In genomic region chr6:31085760-31086108, GRCm38 (mm10) we compare ENCODE assay signal across 26 mouse cellular contexts.
DNase-seq lines count a peak whose midpoint lies in the region; ATAC-seq lines count a peak whose summit lies in the region.
"Had no signal": no experiment of that assay in that cellular context is flagged by ENCODE, and none has a peak within 500 bp of the region (broad histone marks: within the 10 kb centered on the region; RNA-seq: fewer than 3 reads in every experiment).

No protein-coding gene starts in this region.

- H3K4me1 ChIP-seq in midbrain, embryonic 10.5 days: peaks cover 40% of the 10 kb centered on the region
- peaks cover 14% of the 10 kb centered on the region for H3K4me1 ChIP-seq in midbrain, embryonic 16.5 days (ENCODE audit: control insufficient read depth, insufficient read depth, low read length)

- no peak overlapping the region for H3K4me2 ChIP-seq in midbrain, embryonic 16.5 days (ENCODE audit: low read length)
- H3K4me2 ChIP-seq: heart, embryonic 11.5 days; hindbrain, embryonic 13.5 days; limb, embryonic 13.5 days had no signal

- no peak overlapping the region for H3K9ac ChIP-seq in midbrain, embryonic 16.5 days (ENCODE audit: low read depth, low read length)
- H3K9ac ChIP-seq: hindbrain, embryonic 13.5 days; limb, embryonic 13.5 days had no signal

- WGBS in midbrain, embryonic 10.5 days: 75% methylated on average over 9 of the region's 9 CpGs
- WGBS in midbrain, embryonic 16.5 days: 74% methylated on average over 9 of the region's 9 CpGs

- H3K36me3 ChIP-seq in midbrain, embryonic 10.5 days: no peaks in the 10 kb centered on the region
- no peaks in the 10 kb centered on the region for H3K36me3 ChIP-seq in midbrain, embryonic 16.5 days (ENCODE audit: control insufficient read depth, insufficient read depth, low read length)
- H3K36me3 ChIP-seq: forebrain, embryonic 10.5 days; hindbrain, embryonic 13.5 days; limb, embryonic 13.5 days had no signal

- 0 out of 2 replicates have a peak overlapping the region, but pooled peaks have one; percentile 28 for H3K27ac ChIP-seq in midbrain, embryonic 10.5 days (replicated peaks)
- no peak overlapping the region for H3K27ac ChIP-seq in midbrain, embryonic 16.5 days (ENCODE audit: low read length)
- H3K27ac ChIP-seq: hindbrain, embryonic 13.5 days; limb, embryonic 13.5 days had no signal

- no peak for ATAC-seq in midbrain, embryonic 16.5 days
- peak; percentile 9 for ATAC-seq in CD4-positive, CD25-positive, alpha-beta regulatory T cell, adult 4 months
- ATAC-seq in inflammation-experienced regulatory T-cells, adult 6 months: peak; percentile 10
- ATAC-seq: forebrain, embryonic 16.5 days had no signal

- DNase-seq in midbrain, embryonic 10.5 days (ENCODE audit: low spot score): no peak
- DNase-seq in yolk sac, embryonic 10.5 days (ENCODE audit: low spot score): peak; percentile 74
- DNase-seq in embryo, embryonic 9.5 days (ENCODE audit: extremely low spot score): no peak
- no peak for DNase-seq in kidney, postnatal 10 days
- DNase-seq in ovary, postnatal 10 days (ENCODE audit: low spot score): no peak
- DNase-seq: adrenal gland, adult 2 months; cerebellum, adult 8-10 months; cerebellum, postnatal 25 days; gastrocnemius, postnatal 14 days; heart, adult 11 months; heart, postnatal 4 days; kidney, adult 18-20 months; kidney, postnatal 4 days; lung, postnatal 36 days; midbrain, embryonic 14.5 days; right cerebral cortex, adult 18-20 months; right cerebral cortex, postnatal 4 days had no signal

- no peaks in the 10 kb centered on the region for H3K27me3 ChIP-seq in midbrain, embryonic 10.5 days (ENCODE audit: low read depth, poor library complexity, severe bottlenecking)
- no peaks in the 10 kb centered on the region for H3K27me3 ChIP-seq in midbrain, embryonic 16.5 days (ENCODE audit: control insufficient read depth, insufficient read depth, low read depth, low read length)
- H3K27me3 ChIP-seq: megakaryocyte, embryonic 14.5 days had no signal

- no peaks in the 10 kb centered on the region for H3K9me3 ChIP-seq in midbrain, embryonic 10.5 days (replicated peaks)
- no peaks in the 10 kb centered on the region for H3K9me3 ChIP-seq in midbrain, embryonic 16.5 days (replicated peaks; ENCODE audit: control insufficient read depth, low read length, poor library complexity, severe bottlenecking)
- H3K9me3 ChIP-seq: forebrain, embryonic 10.5 days; hindbrain, embryonic 13.5 days; limb, embryonic 13.5 days; megakaryocyte, embryonic 14.5 days had no signal

- H3K4me3 ChIP-seq in midbrain, embryonic 10.5 days: no peak overlapping the region
- H3K4me3 ChIP-seq in midbrain, embryonic 16.5 days (ENCODE audit: low read depth, low read length): no peak overlapping the region
- H3K4me3 ChIP-seq: forebrain, embryonic 10.5 days; hindbrain, embryonic 13.5 days; limb, embryonic 13.5 days had no signal
